Mouse (Mus musculus) forebrain, embryonic 11.5 days (tissue): ENCODE measurements around the gene Pgap1. TPM values are rescaled to one million over a fixed set of nuclear protein-coding genes. Genes with fewer than 3 reads are reported as not detected.

Source experiments
- ATAC-seq: fragments of 200-750 bp; cut with Nextera tagmentation; replicated peaks from 2 replicates; pipeline ENCODE4 v1.8.0; 2017; ENCODE audit warnings: moderate TSS enrichment; ENCODE audit not compliant: low FRiP score
- DNase-seq: peaks from one replicate; pipeline ENCODE4 v3.0.0-alpha.2; 2017; ENCODE audit warnings: low spot score
- H3K27ac ChIP-seq: fragments of 300-500 bp; sonication (generic); 2 replicates; pipeline ENCODE4 v1.5.1; 2014; ENCODE audit warnings: low read depth, low read length
- H3K27me3 ChIP-seq: fragments of 300-500 bp; sonication (generic); 2 replicates; pipeline ENCODE4 v1.6.1; 2014; ENCODE audit warnings: mild to moderate bottlenecking, low read length, mixed read lengths; ENCODE audit not compliant: control insufficient read depth, insufficient read depth
- H3K36me3 ChIP-seq: fragments of 300-500 bp; sonication (generic); 2 replicates; pipeline ENCODE4 v1.6.1; 2014; ENCODE audit warnings: mild to moderate bottlenecking, low read length, moderate library complexity, mixed read lengths; ENCODE audit not compliant: control insufficient read depth, insufficient read depth
- H3K4me1 ChIP-seq: fragments of 300-500 bp; sonication (generic); replicated peaks from 2 replicates; pipeline ENCODE4 v1.6.1; 2014; ENCODE audit warnings: low read length, mixed read lengths; ENCODE audit not compliant: control insufficient read depth, insufficient read depth
- H3K4me2 ChIP-seq: fragments of 300-500 bp; sonication (generic); 2 replicates; pipeline ENCODE4 v1.6.1; 2014; ENCODE audit warnings: low read depth, mild to moderate bottlenecking, low read length, moderate library complexity, mixed read lengths; ENCODE audit not compliant: severe bottlenecking
- H3K4me3 ChIP-seq: fragments of 300-500 bp; sonication (generic); 2 replicates; pipeline ENCODE4 v1.5.1; 2014; ENCODE audit warnings: low read depth, low read length
- H3K9ac ChIP-seq: fragments of 300-500 bp; sonication (generic); 2 replicates; pipeline ENCODE4 v1.6.1; 2014; ENCODE audit warnings: low read length
- H3K9me3 ChIP-seq: fragments of 300-500 bp; sonication (generic); 2 replicates; pipeline ENCODE4 v1.6.1; 2016; ENCODE audit warnings: low read length, mixed read lengths; ENCODE audit not compliant: control insufficient read depth
- WGBS: fragments of 180-500 bp; shearing (Covaris S2); extraction: QIAGEN DNeasy Blood & Tissue Kit; methylation state at CpG from one replicate; pipeline ENCODE4 v1.1.7; 2014; 5-methylcytosine and 5-hydroxymethylcytosine counted together
- polyA plus RNA-seq: library from polyadenylated mRNA; unstranded; fragments of >200 nt; fragmentation: Nextera tagmentation; extraction: Ambion mirVana; gene quantifications from 2 replicates; pipeline ENCODE4 v1.2.1, GENCODE M21; 2014

The Pgap1 gene
- polyA plus RNA-seq, 1 experiment from 2014 or later = 19.9 TPM

GRCm38 (mm10) chr1:54493496-54493895, 64.0 kb downstream of the Pgap1 start:
- Histone ChIP-seq H3K9ac (no peak overlapping the region), H3K27me3 (no peaks in the 10 kb centered on the region), H3K4me3 (no peak overlapping the region), H3K4me1 (no peaks in the 10 kb centered on the region), H3K27ac (no peak overlapping the region), H3K36me3 (no peaks in the 10 kb centered on the region; the same call in 1 of the 2 replicates), H3K9me3 (no peaks in the 10 kb centered on the region), H3K4me2 (no peak overlapping the region)
- DNase-seq (no peak), ATAC-seq (no peak)
- 89% methylated on average over 3 of the region's 3 CpGs for WGBS

GRCm38 (mm10) chr1:54492435-54492841, 65.0 kb downstream of the Pgap1 start:
- WGBS = 90% methylated on average over 2 of the region's 2 CpGs
- DNase-seq (no peak), ATAC-seq (peak; percentile 21; the same call in 1 of the 2 replicates)
- Histone ChIP-seq H3K9me3 (no peaks in the 10 kb centered on the region), H3K4me1 (no peaks in the 10 kb centered on the region), H3K4me2 (no peak overlapping the region), H3K27ac (no peak overlapping the region), H3K27me3 (no peaks in the 10 kb centered on the region), H3K4me3 (no peak overlapping the region), H3K9ac (no peak overlapping the region), H3K36me3 (peaks cover 4% of the 10 kb centered on the region; the same call in 1 of the 2 replicates)

- peaks cover 4% of the 10 kb centered on the region; the same call in 1 of the 2 replicates for H3K36me3 ChIP-seq
Observed at GRCm38 (mm10) chr1:54484744-54485420, 72.6 kb downstream of the Pgap1 start.

GRCm38 (mm10) chr1:54480491-54480890, 77.0 kb downstream of the Pgap1 start:
- no peaks in the 10 kb centered on the region for H3K27me3 ChIP-seq
- DNase-seq = no peak
- peaks cover 2% of the 10 kb centered on the region; the same call in 1 of the 2 replicates for H3K36me3 ChIP-seq
- no peak for ATAC-seq
- H3K9me3 ChIP-seq = no peaks in the 10 kb centered on the region
- H3K4me1 ChIP-seq = no peaks in the 10 kb centered on the region
- no peak overlapping the region for H3K9ac ChIP-seq
- 96% methylated on average over 12 of the region's 12 CpGs for WGBS
- H3K27ac ChIP-seq = no peak overlapping the region
- no peak overlapping the region for H3K4me2 ChIP-seq
- no peak overlapping the region for H3K4me3 ChIP-seq

More at GRCm38 (mm10) chr1:54484744-54485420, 72.6 kb downstream of the Pgap1 start:
- WGBS = 71% methylated on average over 3 of the region's 3 CpGs
- H3K9me3 ChIP-seq = no peaks in the 10 kb centered on the region
- no peaks in the 10 kb centered on the region for H3K27me3 ChIP-seq
- no peak for DNase-seq
- H3K27ac ChIP-seq = no peak overlapping the region
- H3K4me1 ChIP-seq = no peaks in the 10 kb centered on the region
- H3K4me3 ChIP-seq = no peak overlapping the region
- ATAC-seq = peak; percentile 64
- no peak overlapping the region for H3K9ac ChIP-seq
- no peak overlapping the region for H3K4me2 ChIP-seq

GRCm38 (mm10) chr1:54468662-54469061, 88.8 kb downstream of the Pgap1 start:
- Histone ChIP-seq H3K4me3 (no peak overlapping the region), H3K27me3 (no peaks in the 10 kb centered on the region), H3K9ac (no peak overlapping the region), H3K9me3 (no peaks in the 10 kb centered on the region), H3K4me1 (no peaks in the 10 kb centered on the region), H3K27ac (no peak overlapping the region), H3K4me2 (no peak overlapping the region), H3K36me3 (no peaks in the 10 kb centered on the region)
- DNase-seq (no peak), ATAC-seq (no peak)

GRCm38 (mm10) chr1:54467366-54467765, 90.1 kb downstream of the Pgap1 start:
- H3K4me2 ChIP-seq = no peak overlapping the region
- ATAC-seq = no peak
- 93% methylated on average over 1 of the region's 1 CpGs for WGBS

GRCm38 (mm10) chr1:54452116-54452515, 105.4 kb downstream of the Pgap1 start:
- H3K36me3 ChIP-seq = no peaks in the 10 kb centered on the region
- no peak overlapping the region for H3K4me3 ChIP-seq
- no peak overlapping the region for H3K9ac ChIP-seq
- no peaks in the 10 kb centered on the region for H3K4me1 ChIP-seq
- no peak for DNase-seq
- WGBS = 87% methylated on average over 2 of the region's 2 CpGs
- ATAC-seq = no peak
- no peak overlapping the region for H3K4me2 ChIP-seq
- no peaks in the 10 kb centered on the region for H3K9me3 ChIP-seq
- H3K27me3 ChIP-seq = no peaks in the 10 kb centered on the region
- H3K27ac ChIP-seq = no peak overlapping the region

More at GRCm38 (mm10) chr1:54467366-54467765, 90.1 kb downstream of the Pgap1 start:
- no peak for DNase-seq
- Histone ChIP-seq H3K4me1 (no peaks in the 10 kb centered on the region), H3K36me3 (no peaks in the 10 kb centered on the region), H3K9ac (no peak overlapping the region), H3K4me3 (no peak overlapping the region), H3K27ac (no peak overlapping the region), H3K27me3 (no peaks in the 10 kb centered on the region), H3K9me3 (no peaks in the 10 kb centered on the region)

- ATAC-seq = no peak
- whole genome bisulfite sequencing = 94% methylated on average over 4 of the region's 4 CpGs
- H3K36me3 ChIP-seq = no peaks in the 10 kb centered on the region
Observed at GRCm38 (mm10) chr1:54448833-54449232, 108.7 kb downstream of the Pgap1 start.

GRCm38 (mm10) chr1:54443641-54444040, 113.8 kb downstream of the Pgap1 start:
- no peak overlapping the region for H3K4me3 ChIP-seq
- DNase-seq (no peak), ATAC-seq (no peak)
- H3K9me3 ChIP-seq = no peaks in the 10 kb centered on the region
- H3K27ac ChIP-seq = no peak overlapping the region
- no peaks in the 10 kb centered on the region for H3K27me3 ChIP-seq
- no peak overlapping the region for H3K4me2 ChIP-seq
- no peaks in the 10 kb centered on the region for H3K4me1 ChIP-seq
- H3K9ac ChIP-seq = no peak overlapping the region
- 73% methylated on average over 7 of the region's 7 CpGs for WGBS
- no peaks in the 10 kb centered on the region for H3K36me3 ChIP-seq

More at GRCm38 (mm10) chr1:54448833-54449232, 108.7 kb downstream of the Pgap1 start:
- Histone ChIP-seq H3K9me3 (no peaks in the 10 kb centered on the region), H3K27ac (no peak overlapping the region), H3K9ac (no peak overlapping the region), H3K4me1 (no peaks in the 10 kb centered on the region), H3K4me3 (no peak overlapping the region), H3K4me2 (no peak overlapping the region), H3K27me3 (no peaks in the 10 kb centered on the region)
- no peak for DNase-seq
